Mouse (Mus musculus): Measurements from ENCODE around the gene Dvl1.
A peak's percentile ranks its signal among the peaks of the same experiment; 100 is the strongest.

The Dvl1 gene

DNA sequence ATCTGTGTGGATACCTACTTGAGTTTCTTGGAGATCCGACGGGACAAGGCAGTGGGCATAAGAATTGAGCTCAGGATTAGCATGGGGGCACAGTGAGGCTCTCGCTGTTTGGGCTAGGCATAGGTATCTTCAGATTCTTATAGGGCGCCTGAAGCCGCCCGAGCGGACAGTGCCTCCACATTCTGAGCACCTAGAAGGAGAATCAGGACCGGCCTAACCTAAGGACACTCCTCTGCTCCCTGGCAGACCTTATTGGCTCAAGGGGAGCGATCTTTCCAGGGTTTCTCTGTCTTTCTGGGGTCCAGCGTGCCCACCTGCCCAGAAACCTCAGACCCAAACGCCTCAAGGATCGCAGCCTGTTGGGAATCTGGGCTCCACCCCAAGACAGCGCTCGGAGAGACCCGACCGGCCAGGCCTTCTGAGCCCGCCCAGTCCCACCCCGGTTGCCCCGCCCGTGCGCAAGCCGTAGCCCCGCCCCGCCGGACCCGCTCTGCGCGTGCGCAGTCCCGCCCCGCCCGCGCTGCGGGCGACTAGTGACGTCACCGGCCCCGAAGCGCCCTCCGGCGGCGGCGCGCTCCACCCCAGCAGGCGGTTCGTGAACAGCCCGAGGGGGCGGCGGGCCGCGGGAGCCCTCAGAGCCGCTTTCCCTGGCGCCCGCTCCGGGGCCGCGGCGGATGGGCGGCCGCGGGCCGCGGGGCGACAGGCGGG, at the start of gene Dvl1:
Dvl1 (plus strand) TSS at position 532 of the 708 bp plus-strand sequence.
- no peak for DNase-seq (ENCODE audit: extremely low spot score, low read depth, low spot score)

DNA sequence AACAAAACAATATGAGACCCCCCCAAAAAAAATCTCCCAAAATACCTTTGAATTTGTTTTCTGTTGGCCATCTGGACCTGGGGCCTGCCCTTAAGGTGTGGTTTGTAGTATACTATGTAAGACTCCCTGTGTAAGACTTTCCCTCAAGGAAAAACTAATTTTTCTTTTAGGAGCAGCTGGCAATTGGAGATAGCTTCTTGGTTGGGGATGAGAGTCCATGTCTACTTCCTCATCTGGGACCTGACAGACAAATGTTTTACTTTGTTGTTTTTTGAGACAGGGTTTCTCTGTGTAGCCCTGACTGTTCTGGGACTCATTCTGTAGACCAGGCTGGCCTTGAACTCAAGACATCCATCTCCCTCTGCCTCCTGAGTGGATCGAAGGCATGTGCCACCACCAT, 45.1 kb upstream of the Dvl1 start:
- no peak for DNase-seq (ENCODE audit: extremely low spot score, low read depth, low spot score)

DNA sequence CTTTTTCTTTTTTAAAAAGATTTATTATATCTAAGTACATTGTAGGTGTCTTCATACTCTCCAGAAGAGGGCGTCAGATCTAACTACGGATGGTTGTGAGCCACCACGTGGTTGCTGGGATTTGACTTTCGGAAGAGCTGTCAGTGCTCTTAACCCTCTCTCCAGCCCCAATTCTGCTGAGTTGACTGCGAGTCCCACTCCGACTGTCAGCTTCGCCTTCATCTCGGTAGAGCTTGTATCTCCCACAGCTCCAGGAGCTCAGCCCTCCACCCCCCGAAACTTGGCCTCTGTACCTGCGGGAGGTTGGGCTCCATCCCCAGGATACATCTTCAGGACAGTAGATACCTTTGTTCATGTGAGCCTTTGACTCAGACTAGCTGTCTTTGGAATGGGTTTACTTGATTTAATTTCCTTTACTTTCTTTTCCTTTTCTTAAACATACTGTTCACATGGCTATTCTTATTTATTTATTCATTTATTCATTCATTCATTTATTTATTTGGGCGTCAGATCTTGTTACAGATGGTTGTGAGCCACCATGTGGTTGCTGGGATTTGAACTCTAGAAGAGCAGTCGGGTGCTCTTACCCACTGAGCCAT, 44.4 kb upstream of the Dvl1 start, which contains the start of gene Mrpl20:
Mrpl20 (plus strand) TSS at position 138 of the 599 bp plus-strand sequence.
- DNase-seq (ENCODE audit: extremely low spot score, low read depth, low spot score): no peak

DNA sequence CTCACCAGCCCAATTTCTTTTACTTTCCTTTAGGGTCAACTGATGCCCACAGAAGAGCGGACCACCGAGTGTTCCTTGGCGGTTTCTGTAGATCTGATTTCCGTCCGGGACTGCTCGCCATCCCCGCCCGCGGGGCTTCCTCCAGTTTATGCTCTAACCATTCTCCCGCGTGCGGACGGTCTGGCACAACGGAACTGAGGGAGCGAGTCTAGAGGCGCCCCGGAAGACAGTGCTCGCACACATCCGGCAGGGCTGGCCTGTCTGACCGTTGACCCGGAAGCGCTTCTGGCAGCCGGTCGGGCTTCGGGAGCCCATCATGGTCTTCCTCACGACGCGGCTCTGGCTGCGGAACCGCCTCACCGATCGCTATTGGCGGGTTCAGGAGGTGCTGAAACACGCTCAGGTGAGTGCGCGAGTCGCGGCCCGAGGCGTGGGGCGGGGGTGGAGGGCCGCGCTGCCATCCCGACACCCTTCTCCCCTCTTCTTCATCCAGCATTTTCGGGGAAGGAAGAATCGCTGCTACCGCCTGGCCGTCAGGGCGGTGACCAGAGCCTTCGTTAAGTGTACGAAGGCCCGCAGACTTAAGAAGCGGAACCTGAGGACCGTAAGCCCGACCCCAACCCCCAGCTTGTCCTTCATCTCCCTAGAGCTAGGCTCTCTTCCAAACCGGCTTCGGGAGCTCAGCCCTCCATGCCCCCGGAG, 43.7 kb upstream of the Dvl1 start:
- DNase-seq (ENCODE audit: extremely low spot score, low read depth, low spot score): peak; percentile 81

DNA sequence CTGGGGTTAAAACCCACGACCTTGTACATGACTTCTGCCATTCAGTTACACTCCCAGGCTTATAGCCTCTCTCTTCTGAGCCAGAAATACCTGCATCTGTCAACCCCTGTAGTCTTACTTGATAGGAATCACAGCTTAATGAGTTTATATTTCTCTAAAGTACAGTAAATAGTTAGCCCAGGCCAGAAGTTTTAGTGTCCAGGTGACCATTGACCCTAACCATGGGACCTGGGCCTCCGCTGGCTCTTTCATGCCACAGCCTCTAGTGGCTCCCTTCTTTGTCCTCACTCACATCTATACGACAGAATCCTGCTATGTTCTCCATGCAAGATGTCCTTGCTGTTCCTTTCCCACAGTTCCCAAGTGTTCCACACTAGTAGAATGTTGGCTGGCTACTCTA, 39.4 kb upstream of the Dvl1 start:
- no peak for DNase-seq (ENCODE audit: extremely low spot score, low read depth, low spot score)

DNA sequence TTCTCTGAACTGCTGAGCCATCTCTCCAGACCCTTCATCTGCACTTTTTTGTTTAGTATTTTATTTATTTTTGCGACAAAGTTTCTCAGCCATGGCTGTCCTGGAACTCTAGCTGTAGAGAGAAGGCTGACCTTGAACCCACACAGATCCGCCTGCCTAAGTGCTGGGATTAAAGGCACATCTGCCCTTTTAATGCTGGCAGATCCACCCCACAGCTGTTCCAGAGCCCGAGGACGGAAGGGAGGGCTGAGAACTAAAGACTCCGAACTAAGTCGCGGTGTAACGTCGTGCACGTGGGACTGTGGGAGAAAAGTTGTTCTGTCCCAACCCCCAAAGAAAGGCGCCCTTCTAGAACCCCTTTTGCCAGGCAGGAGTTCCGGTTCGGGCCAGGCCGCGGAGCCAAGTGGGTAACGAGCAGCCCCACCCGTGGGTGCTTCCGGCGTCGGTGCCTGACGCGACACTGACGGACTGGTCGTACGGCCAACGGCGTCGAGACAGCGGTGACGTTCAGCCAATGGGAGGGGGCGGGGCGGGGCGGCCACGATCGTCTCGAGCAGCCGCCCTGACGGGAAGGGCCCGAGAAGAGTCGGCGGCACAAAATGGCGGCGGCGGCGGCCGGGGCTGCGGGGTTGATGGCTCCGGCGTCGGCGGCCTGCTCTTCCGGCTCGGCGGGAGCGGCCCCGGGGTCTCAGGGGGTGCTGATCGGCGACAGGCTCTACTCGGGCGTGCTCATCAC, 35.1 kb upstream of the Dvl1 start, which contains the start of gene Ccnl2:
Ccnl2 (plus strand) TSS at position 561 of the 736 bp plus-strand sequence.
- DNase-seq (ENCODE audit: extremely low spot score, low read depth, low spot score): peak; percentile 58

DNA sequence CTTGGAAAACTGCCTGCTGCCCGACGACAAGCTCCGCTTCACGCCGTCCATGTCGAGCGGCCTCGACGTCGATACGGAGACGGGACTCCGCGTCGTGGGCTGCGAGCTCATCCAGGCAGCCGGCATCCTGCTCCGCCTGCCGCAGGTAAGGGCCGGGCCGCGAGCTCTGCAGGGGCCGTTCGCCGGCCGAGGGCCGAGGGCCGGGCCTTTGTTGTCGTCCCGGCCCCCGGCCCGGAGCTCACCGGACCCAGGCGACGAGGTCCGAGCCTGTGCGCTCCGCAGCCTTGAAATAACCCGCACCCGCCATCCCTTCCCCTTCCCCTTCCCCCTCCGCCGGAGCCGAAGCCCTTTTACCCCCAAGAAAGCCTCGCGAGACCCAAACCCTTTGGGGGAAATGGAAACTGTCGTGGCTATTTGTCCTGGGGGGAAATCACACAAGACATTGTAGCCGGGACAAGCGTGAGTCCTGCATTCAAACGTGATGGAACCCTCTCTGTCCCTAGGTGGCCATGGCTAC, 34.5 kb upstream of the Dvl1 start:
- DNase-seq (ENCODE audit: extremely low spot score, low read depth, low spot score): no peak

DNA sequence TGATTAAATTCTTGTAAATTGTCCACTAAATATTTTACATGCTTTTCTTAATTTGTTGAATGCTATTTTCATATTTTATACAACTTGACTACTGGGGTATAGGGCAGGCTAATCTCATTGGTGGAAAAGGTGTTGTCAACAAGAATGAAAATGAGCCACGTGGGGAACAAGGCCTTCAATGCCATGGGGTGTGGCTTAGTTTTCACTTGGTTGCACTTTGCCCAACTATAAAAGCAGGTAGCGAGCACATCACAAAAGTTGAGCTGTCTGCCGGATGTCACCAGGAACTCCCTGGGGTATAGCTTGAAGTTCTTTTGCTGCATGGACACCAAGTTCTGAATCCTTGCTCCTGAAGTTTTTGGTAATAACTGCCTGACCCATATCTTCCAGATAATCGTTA, 29.7 kb upstream of the Dvl1 start:
- no peak for DNase-seq (ENCODE audit: extremely low spot score, low read depth, low spot score)

DNA sequence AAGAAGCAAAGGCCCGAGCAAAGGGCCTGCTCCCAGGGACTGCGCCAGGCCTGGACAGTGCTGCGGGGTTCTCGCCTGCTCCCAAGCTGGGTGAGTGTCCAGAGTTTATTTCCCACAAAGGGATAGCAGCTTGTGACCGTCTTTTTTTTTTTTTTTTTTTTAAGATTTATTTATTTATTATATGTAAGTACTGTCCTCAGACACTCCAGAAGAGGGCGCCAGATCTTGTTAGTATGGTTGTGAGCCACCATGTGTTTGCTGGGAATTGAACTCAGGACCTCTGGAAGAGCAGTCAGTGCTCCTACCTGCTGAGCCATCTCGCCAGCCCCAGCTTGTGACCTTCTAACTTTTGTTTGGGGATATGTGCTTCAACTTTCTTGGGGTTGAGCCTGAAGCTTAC, 26.2 kb upstream of the Dvl1 start:
- no peak for DNase-seq (ENCODE audit: extremely low spot score, low read depth, low spot score)

DNA sequence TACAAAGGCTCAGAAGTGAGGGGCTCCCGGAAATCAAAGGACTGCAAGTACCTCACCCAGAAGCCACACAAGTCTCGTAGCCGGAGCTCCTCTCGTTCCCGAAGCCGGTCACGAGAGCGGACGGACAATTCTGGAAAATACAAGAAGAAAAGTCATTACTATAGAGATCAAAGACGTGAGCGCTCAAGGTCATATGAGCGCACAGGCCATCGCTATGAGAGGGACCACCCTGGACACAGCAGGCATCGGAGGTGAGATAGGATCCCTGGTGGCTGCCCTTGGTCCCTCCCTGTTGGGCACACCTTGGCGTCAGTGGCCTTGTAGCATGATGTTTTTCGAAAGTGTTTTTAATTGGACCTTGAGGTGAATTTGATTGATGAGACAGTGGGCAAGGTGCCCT, 23.8 kb upstream of the Dvl1 start:
- no peak for DNase-seq (ENCODE audit: extremely low spot score, low read depth, low spot score)

DNA sequence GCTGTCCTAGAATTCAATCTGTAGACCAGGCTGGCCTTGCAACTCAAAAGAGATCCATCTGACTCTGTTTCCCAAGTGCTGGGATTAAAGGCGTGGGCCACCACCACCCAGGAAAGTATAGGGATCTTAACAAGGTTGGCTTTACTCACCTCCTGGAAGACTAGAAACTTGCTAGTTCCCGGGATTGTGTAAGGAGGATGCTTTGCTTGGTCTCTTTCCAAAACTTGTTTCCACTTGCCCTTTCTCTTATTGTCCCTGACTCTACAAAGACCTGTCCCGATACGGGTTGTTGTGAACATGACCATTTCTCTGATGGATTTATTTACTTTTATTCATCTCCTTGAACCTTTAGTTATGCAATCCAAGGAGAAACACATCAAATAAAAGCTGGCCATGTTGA, 17.3 kb upstream of the Dvl1 start:
- no peak for DNase-seq (ENCODE audit: extremely low spot score, low read depth, low spot score)

DNA sequence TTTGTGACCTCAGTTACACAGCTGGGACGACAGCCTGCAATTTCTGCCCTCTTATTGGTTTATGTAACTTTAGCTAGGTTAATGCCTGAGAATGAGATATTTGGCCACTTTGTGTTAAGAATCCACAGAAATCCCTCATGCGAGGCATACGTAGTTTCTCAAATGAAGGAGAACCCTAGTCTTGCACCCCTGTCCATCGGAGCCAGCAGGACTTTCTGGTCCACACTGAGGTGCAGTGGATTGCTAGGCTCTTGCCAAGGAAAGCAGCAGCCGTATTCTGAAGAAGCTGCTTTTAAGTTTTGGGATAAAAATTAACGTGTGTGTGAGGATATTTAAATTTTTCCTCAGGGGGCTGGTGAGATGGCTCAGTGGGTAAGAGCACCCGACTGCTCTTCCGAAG, 16.6 kb upstream of the Dvl1 start:
- no peak for DNase-seq (ENCODE audit: extremely low spot score, low read depth, low spot score)

DNA sequence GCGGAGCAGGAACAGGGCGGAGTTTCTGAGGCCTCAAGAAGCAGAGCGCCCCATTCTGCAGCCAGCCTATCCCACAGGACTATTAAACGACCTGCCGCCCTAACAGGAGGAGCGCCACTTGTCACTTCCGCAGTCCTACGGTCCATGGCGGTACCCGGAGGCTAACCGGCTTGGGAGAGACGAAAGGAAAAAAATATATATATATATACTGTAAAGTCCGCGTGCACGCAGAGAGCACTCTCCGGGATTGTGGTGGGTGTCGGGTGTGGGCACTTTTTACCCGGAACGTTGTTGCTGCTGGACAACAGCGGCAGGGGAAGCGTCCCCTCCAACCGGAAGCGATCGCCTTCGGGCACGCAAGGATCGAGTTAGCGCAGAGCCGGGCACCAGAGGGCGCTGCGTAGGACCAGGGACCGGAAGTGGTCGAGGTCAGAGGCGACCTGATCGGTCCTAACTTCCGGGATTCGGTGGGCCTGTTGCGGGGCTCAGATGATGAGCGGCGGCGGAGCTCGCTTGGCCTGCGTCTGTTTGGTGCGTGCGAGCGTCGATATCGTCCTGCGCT, 15.9 kb upstream of the Dvl1 start, which contains the start of gene Aurkaip1:
Aurkaip1 (plus strand) TSS at position 68 of the 562 bp plus-strand sequence.
- peak; percentile 94 for DNase-seq (ENCODE audit: extremely low spot score, low read depth, low spot score)

DNA sequence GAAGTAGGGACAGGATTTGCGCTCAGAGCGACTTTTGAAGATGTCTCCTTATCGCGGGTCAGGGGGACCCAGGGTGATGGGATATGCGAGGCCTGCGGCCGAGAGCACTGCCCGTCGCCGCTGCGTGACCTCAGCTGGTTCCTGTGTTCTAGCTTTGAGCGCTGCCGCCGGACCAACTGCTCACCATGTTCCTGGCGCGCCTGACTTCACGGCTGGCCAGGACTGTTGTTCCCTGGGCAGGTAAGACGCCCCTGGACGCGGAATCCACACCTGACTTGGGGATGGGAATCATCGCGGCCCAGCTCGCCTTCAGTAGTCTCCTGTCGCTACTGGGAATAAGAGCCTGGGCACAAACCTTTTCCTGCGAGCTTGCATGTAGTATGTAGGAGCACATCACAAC, 15.4 kb upstream of the Dvl1 start:
- no peak for DNase-seq (ENCODE audit: extremely low spot score, low read depth, low spot score)

DNA sequence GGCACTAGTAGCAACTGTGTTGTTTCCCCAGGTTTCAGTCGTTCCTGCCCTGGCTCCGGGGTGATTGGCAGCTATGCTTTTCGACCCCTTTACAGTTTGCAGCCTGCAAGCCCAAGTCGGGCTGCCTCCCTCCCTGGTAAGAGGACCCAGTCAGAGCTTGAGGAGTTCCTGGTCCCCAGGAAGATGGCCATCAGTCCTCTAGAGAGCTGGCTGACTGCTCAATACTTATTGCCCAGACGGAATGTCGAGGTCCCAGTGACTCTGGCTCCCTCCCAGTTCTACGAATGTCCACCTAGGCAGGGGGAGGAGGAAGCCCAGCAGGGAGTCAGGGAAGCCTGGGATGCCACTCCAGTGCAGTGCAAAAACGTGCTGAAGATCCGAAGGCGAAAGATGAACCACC, 14.9 kb upstream of the Dvl1 start:
- no peak for DNase-seq (ENCODE audit: extremely low spot score, low read depth, low spot score)

DNA sequence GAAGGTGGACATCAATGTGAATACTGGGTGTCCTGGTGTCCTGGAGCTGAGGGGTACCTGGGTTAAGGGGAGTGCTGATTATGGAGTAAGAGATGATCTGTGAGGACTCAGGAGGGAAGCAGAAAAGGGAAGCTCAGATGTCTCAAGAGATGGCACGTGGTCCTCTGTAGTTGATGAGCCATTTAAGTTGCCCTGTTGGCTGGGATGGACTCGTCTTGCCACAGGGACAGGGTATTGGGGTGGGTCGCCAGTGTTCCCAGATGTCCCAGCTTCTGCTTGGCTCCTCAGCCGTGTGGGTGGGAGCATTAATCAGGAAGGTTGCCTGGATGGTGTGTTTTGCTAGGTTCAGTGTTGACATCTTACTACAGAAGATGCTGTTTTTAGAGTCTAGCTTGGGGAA, 14.0 kb upstream of the Dvl1 start:
- no peak for DNase-seq (ENCODE audit: extremely low spot score, low read depth, low spot score)

DNA sequence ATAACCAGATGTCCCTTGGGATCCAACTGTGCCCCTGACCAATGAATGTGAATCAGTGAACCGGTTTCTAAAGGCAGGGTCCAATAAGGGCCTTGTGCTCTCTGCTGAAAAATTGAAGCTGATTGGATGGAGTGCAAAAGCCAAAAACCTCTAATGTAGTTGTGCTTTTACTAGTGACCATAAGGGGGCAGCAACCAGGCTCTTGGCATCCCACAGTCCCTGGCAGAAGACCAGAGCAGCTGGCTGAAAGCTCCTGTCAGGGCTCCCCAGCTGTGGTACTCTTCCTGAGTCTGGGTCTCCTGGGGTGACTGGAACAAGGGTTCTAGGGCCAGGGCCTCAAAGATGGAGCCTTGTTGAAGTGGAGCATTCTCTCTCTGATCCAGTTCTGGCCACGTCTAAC, 13.4 kb upstream of the Dvl1 start:
- peak; percentile 61 for DNase-seq (ENCODE audit: extremely low spot score, low read depth, low spot score)

DNA sequence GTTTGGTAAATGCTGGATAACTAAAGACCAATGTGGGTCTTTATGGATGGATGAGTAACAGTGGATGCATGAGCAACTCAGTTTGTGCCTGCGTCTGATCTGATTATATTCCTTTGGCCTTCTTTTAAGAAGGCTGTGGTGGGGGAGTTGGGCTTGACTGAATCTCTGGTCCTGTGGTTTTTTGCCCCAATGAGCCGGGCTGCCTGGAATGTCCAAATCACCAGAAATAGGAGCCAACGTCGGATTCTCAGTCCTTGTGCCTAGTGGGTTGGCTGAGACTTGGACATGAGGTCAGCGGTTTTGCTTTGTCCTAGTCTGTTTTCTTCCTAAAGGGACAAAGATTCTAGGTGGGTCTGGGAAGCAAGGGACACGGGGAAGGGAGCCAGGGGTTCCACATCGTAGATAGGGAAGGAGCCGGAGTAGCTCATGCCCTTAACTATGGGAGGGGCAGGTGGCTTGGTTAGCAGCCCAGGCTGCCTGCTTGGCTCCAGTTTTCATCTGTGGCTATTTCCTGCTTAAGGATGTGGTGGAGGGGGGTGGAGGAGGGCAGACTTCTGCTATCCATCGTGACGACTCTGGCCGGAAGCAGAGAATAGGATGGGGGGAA, 9.7 kb upstream of the Dvl1 start:
- DNase-seq (ENCODE audit: extremely low spot score, low read depth, low spot score): no peak

DNA sequence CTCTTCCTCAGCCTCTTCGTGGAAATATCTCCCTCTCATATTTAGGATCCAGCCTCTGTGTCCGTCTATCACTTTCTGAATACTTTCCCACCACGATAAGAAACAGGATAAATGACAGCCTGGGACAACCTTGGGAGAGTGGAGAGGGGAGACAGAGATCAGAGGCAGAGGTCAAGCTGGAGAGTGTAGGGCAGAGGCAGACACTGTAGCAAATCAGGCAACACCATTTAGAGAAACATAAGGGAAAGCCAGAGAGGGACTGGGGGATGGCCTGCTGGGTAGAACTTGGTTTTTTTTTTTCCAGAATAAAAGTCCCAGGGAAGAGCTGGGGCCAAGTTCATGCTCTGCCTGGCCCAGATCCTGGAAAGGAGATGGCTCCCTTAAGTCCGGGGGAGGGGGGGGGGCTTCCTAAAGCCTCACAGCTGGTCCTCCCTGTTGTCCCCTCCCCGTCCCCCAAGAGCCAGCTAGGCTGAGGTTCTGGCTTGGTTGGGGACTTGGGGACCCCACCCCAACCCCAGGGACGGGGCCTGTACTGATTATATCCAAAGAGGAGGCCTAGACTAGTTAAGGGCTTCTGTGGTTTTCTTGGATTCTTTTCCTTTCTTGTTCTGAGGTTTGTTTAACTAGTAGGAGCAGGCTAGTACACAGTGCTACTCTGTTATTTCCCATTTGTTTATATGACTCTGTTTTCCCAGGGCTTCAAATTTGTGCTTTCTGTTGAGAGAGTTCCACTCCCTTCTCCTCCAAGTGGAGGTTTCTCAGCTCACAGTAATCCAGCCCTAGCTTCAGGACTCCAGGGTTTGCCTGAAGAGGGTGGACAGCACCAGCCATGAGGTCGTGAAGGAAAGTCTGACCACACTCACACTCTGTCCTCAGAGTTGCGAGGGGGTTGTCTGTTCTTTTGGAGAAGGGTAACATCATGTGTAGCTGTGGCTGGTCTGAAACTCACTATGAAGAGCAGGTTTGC, 8.7 kb upstream of the Dvl1 start:
- no peak for DNase-seq (ENCODE audit: extremely low spot score, low read depth, low spot score)

Data from hindlimb bud, embryonic 11.5 days (tissue).